Mouse (Mus musculus) heart, adult 18-20 months (tissue): Measurements from ENCODE around the gene Sucla2. TPM values are rescaled to one million over a fixed set of nuclear protein-coding genes. Genes with fewer than 3 reads are reported as not detected.
"Not testable (repeated sequence)": the region's sequence is repeated elsewhere in the genome, so short reads cannot be mapped to it uniquely, and the experiment has no call there.

Source experiments
- DNase-seq, 2 experiments: peaks; one replicate each; pipeline ENCODE4 v3.0.0; 2021 to 2022; ENCODE audit warnings: mixed read lengths in 1 of 2
- total RNA-seq, 2 experiments: library from RNA; stranded (reverse); gene quantifications; 2 replicates each; pipeline ENCODE4 v1.2.3; 2021

Sucla2 gene
- total RNA-seq, 2 experiments from 2014 or later = 776 to 832 TPM

GRCm38 (mm10) chr14:73608668-73609481 lies 83.8 kb downstream of the Sucla2 start:
- no peak for DNase-seq

DNA sequence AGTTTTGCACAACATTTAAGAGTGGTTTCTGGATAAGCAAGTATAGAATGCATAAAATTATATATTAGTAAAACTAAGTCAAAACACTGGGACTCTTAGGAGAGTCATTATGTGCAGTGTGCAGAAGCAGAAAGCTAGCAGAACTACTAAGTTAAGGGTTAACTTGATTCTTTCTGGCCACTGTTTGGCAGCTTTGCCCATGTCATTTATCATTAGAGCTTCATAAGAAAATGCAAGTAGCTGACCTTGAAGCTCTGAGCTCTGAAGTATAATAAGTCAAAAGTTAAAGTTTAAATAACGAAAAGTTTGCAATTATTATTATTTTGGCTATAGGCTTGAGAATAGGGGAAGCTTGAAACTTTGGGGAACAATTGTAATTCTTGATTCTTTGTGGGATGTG lies 89.8 kb downstream of the Sucla2 start:
- DNase-seq = not testable (repeated sequence)

- no peak for DNase-seq
Measured at GRCm38 (mm10) chr14:73620880-73621279, 95.8 kb downstream of the Sucla2 start.

DNA sequence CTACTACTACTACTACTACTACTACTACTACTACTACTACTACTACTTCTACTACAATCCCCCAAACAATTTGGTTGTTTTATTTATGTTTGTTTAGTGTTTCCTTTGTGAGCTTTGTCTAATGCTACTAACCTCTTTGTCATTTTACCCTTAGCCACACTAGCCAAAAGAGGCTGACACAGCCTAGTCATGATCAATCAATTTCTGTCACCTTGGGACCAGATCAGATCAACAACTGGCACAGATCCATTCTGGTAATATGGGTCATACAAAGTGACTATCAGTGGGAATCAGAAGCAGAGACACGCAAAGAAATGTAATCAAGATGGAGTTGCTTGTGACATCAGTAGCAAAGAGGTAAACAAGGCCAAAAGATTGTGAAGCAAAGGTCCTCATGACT lies 97.9 kb downstream of the Sucla2 start:
- no peak for DNase-seq

GRCm38 (mm10) chr14:73625469-73625868 lies 100.3 kb downstream of the Sucla2 start:
- no peak for DNase-seq

- DNase-seq = peak; percentile 79 to 84
Measured at GRCm38 (mm10) chr14:73631511-73631910, 106.4 kb downstream of the Sucla2 start.

GRCm38 (mm10) chr14:73632648-73633263 lies 107.6 kb downstream of the Sucla2 start:
- DNase-seq = peak; percentile 83 to 86

DNA sequence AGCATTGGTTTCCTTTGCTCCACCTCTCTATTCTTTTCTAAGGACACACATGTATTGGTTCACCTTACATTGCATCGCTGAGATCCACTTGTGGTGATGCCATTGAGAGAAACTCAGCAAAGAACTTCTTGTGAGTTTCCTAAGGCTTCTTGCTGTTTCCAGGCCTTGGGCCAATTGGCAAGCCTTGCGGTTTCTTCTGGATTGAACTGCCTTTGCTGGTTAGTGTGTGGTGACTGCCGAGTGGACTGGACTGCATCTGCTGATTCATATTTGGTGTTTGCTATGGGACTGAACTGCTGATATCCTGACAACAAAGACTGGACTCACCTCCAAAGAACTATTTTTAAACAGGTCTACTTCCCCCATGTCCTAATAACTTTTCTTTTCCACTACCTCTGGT lies 109.2 kb downstream of the Sucla2 start:
- peak in 1 of 2 experiments; percentile 26 for DNase-seq

GRCm38 (mm10) chr14:73637460-73637859 lies 112.3 kb downstream of the Sucla2 start:
- no peak for DNase-seq

Other genes with a start within 250 kb of the Sucla2 start
- 10 to 100 TPM; 17.9 to 23.6 TPM for gene Rb1, start 199.5 kb upstream of the Sucla2 start, total RNA-seq
- gene Itm2b, start 140.0 kb upstream of the Sucla2 start, total RNA-seq = 100 to 1,000 TPM; 736 to 802 TPM
- 10 to 100 TPM; 21.3 to 23.7 TPM for gene Med4, start 15.3 kb upstream of the Sucla2 start, total RNA-seq
- 10 to 100 TPM in 1 of 2 experiments, 1 to 10 TPM in 1; 7.9 to 11.6 TPM for gene Nudt15, start 22.9 kb downstream of the Sucla2 start, total RNA-seq
- not detected for gene Gm21750, start 135.9 kb downstream of the Sucla2 start, total RNA-seq